Mouse (Mus musculus) spleen, adult 2 months (tissue): Measurements from ENCODE around the gene Zc3h15.

Source experiments
- CTCF ChIP-seq: fragments of 200-500 bp; IDR thresholded peaks from 2 replicates; pipeline ENCODE4 v1.5.1; 2011; ENCODE audit warnings: mild to moderate bottlenecking, inconsistent platforms; ENCODE audit not compliant: insufficient read depth, insufficient read length, insufficient replicate concordance; ENCODE audit errors: extremely low read depth
- POLR2A ChIP-seq: fragments of 200-500 bp; IDR thresholded peaks from 2 replicates; pipeline ENCODE4 v1.6.1; 2011; ENCODE audit warnings: low read depth, low read length, inconsistent platforms

- no peak for TF ChIP-seq CTCF
- no peak for TF ChIP-seq POLR2A
Observed at GRCm38 (mm10) chr2:83624045-83624444, 20.2 kb upstream of the Zc3h15 start.
